Mouse (Mus musculus): ENCODE results near the gene Serinc5.

The Serinc5 gene

DNA sequence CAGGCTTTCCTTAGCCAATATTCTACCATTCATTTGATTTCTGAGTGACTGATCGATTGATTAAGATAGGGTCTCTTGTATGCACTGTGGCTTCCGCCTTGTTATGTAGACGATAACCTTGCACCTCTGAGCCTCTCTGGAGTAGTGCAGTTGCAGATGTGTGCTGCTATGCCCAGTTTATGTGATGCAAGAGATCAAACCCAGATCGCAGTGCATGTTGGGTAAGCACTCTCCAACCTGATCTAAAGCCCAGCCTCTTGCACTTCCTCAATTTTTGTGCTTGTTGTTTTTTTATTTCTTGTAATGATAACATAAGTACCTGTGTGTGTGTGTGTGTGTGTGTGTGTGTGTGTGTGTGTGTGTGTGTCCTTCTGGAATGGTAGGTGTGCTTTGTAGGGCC is 132.0 kb downstream of the Serinc5 start:
- DNase-seq (ENCODE audit: low read depth, low spot score), result no peak

DNA sequence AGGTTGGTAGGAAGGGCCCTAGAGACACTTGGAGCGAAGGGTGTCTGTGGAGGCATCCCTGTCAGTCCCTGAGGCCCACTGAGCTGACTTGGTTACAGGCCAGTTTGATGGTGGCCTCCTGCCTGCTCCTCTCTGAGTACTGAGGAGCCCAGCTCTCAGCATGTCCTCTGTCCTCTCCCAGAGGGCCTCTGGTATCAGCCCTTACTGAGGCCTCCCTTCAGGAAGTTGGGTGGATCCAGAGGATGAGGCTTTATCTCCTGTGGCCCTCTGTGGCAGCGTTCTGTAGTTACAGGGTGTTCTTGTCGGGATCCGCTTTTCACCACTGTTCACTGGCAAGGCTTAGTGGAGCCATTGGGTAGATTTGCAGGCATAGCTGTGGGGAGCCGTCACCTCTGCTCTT is 132.4 kb downstream of the Serinc5 start:
- peak; percentile 77 for DNase-seq (ENCODE audit: low read depth, low spot score)

DNA sequence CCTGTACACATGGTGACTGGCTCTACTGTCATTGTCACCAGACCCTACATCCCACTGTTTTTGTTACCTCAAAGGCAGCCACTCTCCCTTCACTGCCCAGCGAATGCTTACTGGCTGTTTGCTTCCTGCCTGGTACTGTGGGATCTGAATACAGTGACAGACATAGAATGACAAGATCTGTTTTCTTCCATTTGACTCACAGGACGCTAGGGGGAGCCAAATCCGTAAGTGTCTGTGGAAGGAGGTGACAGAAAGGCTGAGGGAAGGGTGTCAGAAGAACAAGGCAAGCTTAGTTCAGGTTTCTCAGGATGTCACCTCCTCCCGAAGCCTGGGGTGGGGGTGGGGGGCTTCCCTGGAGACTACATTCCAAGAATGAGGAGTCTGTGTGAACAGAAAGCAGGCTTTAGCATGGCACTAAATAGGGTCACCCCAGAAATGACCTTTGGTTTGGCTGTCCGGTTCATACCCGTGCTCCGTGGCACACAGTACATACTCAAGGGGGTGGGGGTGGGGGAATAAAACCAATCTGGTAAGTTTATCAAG is 140.2 kb downstream of the Serinc5 start:
- DNase-seq (ENCODE audit: low read depth, low spot score), result peak; percentile 63

DNA sequence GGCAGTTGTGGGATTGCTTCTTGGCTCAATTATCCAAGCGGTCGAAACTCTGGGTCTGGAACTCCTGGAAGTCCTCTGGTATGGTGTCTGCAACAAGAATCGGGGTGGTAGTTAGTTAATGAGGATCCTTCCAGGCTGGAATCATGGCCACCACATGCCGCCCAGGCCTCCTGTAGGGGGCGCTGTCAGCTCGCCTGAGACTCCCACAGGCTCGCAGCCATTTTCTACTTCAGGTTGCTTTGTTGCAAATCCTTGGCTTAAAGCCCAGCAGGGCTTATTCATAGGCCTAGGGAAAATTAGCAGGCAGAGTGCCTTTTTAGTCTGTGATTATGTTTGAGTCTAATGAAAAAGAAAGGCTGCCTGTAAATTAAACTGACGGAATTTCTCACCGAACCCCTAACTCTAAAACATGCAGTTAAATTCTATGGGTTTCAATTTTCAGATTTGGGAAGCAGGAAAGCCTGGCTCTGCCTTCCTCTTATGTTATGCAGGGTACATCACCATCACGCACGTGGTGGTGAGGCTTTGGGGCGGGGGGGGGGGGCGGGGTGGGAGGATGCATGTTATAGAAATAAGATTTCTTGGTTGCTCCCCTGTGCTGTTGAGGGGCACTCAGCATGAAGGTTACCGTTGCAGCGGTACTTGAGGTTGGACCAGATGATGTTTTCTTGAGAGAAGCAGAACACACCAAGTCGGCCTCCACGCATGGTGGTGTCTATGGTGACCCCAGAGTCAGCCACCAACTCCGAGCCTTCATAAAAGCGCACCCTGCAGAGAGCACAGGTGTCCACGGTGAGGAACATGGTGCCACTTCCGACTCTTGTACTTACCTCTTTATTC is 141.1 kb downstream of the Serinc5 start:
- no peak for DNase-seq (ENCODE audit: low read depth, low spot score)

DNA sequence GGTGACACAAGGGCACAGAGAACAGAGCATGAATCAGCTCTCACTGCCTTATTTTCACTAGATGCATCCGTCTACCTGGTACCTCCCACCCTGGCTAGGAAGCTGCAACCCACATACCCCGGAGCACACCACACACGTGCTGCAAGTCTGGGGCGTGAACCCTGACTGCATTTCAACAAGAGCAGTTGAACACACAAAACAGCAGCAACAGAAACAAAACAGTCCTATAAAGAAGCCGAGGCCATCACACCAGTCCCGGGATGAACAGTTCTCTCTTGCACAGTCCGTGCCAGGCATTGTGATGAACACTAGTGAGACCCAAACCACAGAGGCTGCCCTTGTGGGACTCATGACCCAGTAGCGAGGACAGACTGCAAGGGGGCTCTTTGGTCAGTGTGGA is 142.8 kb downstream of the Serinc5 start:
- DNase-seq (ENCODE audit: low read depth, low spot score), result no peak

DNA sequence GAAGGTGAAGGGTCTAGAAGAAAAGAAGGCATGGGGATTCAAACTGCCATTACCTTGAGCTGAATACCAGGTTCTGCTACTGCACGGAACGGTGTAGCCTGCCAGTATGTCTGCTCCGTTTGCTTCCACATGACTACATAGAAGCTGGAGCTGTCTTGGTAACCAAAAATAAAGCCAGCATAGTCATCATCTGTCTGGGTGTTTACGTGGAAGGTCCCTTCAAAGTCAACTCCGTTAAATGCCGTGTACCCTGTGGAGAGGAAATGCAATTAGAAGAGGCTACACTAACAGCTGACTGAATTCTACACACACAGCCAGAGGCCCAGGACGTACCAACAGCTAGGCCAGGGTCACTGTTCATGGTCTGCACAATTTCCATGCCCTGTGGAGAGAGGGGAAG is 144.1 kb downstream of the Serinc5 start:
- no peak for DNase-seq (ENCODE audit: low read depth, low spot score)

DNA sequence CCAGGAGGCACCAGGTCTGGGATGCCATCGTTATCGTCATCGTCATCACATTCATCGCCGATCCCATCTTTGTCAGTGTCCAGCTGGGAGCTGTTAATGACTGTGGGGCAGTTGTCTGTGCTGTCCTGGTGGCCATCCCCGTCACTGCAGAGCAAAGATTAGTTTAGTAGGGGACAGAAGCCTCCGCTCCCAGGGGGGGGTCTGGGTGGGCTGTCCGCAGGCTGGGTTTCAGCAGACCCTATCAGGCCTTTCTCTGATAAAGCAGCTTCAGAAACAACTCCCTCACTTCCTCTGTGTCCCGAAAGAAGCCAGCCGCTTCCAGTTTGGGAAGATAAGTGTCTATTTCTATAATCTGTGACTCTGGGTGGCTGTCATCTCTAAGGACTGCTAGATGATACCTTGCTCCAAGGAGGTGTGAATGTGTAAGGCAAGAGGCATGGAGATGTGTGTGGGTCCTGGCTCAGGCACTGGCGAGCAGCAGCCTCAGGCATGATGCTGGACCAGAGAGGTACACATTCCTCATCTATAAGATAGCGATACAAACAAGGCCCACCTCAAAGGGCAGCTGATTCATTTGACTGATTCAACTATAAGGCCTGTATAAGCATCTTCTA is 147.2 kb downstream of the Serinc5 start:
- DNase-seq (ENCODE audit: low read depth, low spot score), result no peak

DNA sequence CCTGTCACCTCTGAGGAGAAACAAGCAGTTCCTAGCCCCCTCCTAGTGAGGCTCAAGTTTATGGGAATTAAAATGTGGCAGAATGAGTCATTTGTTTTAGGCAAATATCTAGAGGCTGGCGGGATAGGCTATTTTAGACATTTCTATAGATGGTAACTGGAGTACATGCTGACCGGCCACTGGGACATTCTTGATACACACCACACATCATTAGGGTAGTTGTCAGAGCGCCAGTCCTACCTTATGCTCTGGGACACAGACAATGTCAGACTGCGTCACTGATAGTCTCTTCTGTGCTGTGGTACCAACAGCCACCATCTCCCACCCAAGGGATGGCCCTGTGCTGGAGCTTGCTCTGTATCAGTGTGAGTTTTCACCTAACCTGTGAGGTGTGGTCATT is 148.2 kb downstream of the Serinc5 start:
- DNase-seq (ENCODE audit: low read depth, low spot score), result no peak

DNA sequence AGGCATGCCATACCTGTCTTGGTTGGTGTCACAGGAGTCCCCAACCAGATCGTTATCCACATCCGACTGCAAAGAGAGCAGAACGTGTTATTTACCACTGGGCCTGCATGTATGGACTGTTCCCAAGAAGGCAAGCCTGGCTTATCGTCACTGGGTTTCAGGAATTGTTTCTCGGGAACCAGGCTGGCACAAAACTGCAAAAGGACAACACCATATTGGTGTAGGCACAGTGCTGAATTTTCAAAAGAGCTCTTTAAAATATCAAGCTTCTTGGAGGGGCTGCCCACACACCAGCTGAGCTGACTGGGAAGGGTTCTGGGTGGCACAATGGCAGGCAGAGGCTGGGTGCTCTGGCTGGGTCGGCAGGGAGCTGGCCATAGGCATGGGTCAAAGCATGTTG is 149.6 kb downstream of the Serinc5 start:
- DNase-seq (ENCODE audit: low read depth, low spot score), result no peak
